Mouse (Mus musculus): ENCODE results near the gene Cib3. TPM values are rescaled to one million over a fixed set of nuclear protein-coding genes. Genes with fewer than 3 reads are reported as not detected.

The Cib3 gene
- total and polyA plus RNA-seq, 3 experiments, result not detected

GRCm38 (mm10) chr8:72215871-72216270, 3.2 kb upstream of the Cib3 start (continued):
- TF ChIP-seq BHLHE40 (IDR thresholded peaks at IDR 0.05; ENCODE audit: low read depth, low read length) (no peak; the same call in 1 of the 2 replicates), JUND (conservative IDR thresholded peaks at IDR 0.05; ENCODE audit: low read depth, low read length) (no peak), NRF1 (IDR thresholded peaks at IDR 0.05; ENCODE audit: low read depth, low read length) (0 out of 2 replicates have a peak, but pooled peaks have one; percentile 17), MAZ (IDR thresholded peaks at IDR 0.05; ENCODE audit: low read depth, low read length) (no peak), MAX (IDR thresholded peaks at IDR 0.05; ENCODE audit: low read length) (no peak), USF1 (IDR thresholded peaks at IDR 0.05; ENCODE audit: low read depth, low read length) (no peak)

GRCm38 (mm10) chr8:72215060-72215459, 2.4 kb upstream of the Cib3 start:
- H3K9me3 ChIP-seq (replicated peaks; ENCODE audit: low read length), result no peaks in the 10 kb centered on the region
- dilution Hi-C loops (cut with MboI; ENCODE audit: extremely low pct_ligation_motif_present, extremely low pct_unique_long_range_greater_than_20kb, low sequenced_read_pairs), result no loop called here
- no peak overlapping the region for H3K9ac ChIP-seq (ENCODE audit: insufficient read depth, low read depth)
- H3K4me2 ChIP-seq (ENCODE audit: insufficient read depth, low read depth, poor library complexity, severe bottlenecking), result no peak overlapping the region
- H3K36me3 ChIP-seq (replicated peaks in 1 of 2; ENCODE audit: control insufficient read depth in 1 of 2, insufficient read depth in 1 of 2, low read length in 1 of 2), result no peaks in the 10 kb centered on the region
- in situ Hi-C loops (cut with MboI; ENCODE audit: low pct_ligation_motif_present, low pct_unique_long_range_greater_than_20kb, low sequenced_read_pairs), result loop anchor here (5.0 kb wide), 1 partner anchor 38 kb away; no protein-coding TSS in a partner anchor
- no peaks in the 10 kb centered on the region for H3K27me3 ChIP-seq (replicated peaks)
- no peak overlapping the region for H3K4me3 ChIP-seq (replicated peaks in 1 of 3; ENCODE audit: low read depth in 2 of 3, low read length in 2 of 3, poor library complexity in 1 of 3)
- H3K79me2 ChIP-seq (replicated peaks; ENCODE audit: control insufficient read depth, extremely low read depth, insufficient read depth, poor library complexity, severe bottlenecking), result peaks cover 5% of the 10 kb centered on the region
- peaks cover 6 to 29% of the 10 kb centered on the region in 2 experiments; a peak in 3 of 4 replicates for H3K4me1 ChIP-seq (ENCODE audit: control insufficient read depth in 1 of 2, insufficient read depth in 2 of 2)
- no peak overlapping the region for H3K27ac ChIP-seq (ENCODE audit: insufficient read depth, low read depth)
- DNase-seq (ENCODE audit: extremely low read depth), result peak; percentile 60
- TF ChIP-seq CTCF (conservative IDR thresholded peaks at IDR 0.05 in 1 of 2, IDR thresholded peaks at IDR 0.05 in 1 of 2; ENCODE audit: low read depth in 2 of 2, low read length in 2 of 2) (peak; percentile 85 to 89), GABPA (IDR thresholded peaks at IDR 0.05; ENCODE audit: insufficient replicate concordance, low read depth, low read length) (no peak), MXI1 (IDR thresholded peaks at IDR 0.05; ENCODE audit: low read depth, low read length) (0 out of 2 replicates have a peak, but pooled peaks have one; percentile 9), ZC3H11A (IDR thresholded peaks at IDR 0.05; ENCODE audit: low read depth, low read length) (peak; percentile 53), ETS1 (conservative IDR thresholded peaks at IDR 0.05; ENCODE audit: low read depth, low read length) (no peak), MYC (IDR thresholded peaks at IDR 0.05; ENCODE audit: low read depth, low read length) (no peak), RAD21 (IDR thresholded peaks at IDR 0.05; ENCODE audit: low read depth, low read length) (peak; percentile 91), SMC3 (IDR thresholded peaks at IDR 0.05; ENCODE audit: low read depth, low read length) (peak; percentile 92), SIN3A (IDR thresholded peaks at IDR 0.05; ENCODE audit: low read length) (no peak)

- Histone ChIP-seq H3K4me1 (ENCODE audit: control insufficient read depth in 1 of 2, insufficient read depth in 2 of 2) (peaks cover 6 to 26% of the 10 kb centered on the region in 2 experiments; a peak in 3 of 4 replicates), H3K27me3 (replicated peaks) (no peaks in the 10 kb centered on the region), H3K4me3 (replicated peaks in 1 of 3; ENCODE audit: low read depth in 2 of 3, low read length in 2 of 3, poor library complexity in 1 of 3) (no peak within 1 kb of the TSS), H3K9me3 (replicated peaks; ENCODE audit: low read length) (no peaks in the 10 kb centered on the region), H3K36me3 (replicated peaks in 1 of 2; ENCODE audit: control insufficient read depth in 1 of 2, insufficient read depth in 1 of 2, low read length in 1 of 2) (no peaks in the 10 kb centered on the region), H3K79me2 (replicated peaks; ENCODE audit: control insufficient read depth, extremely low read depth, insufficient read depth, poor library complexity, severe bottlenecking) (no peaks in the 10 kb centered on the region), H3K4me2 (ENCODE audit: insufficient read depth, low read depth, poor library complexity, severe bottlenecking) (no peak within 1 kb of the TSS), H3K27ac (ENCODE audit: insufficient read depth, low read depth) (no peak within 1 kb of the TSS), H3K9ac (ENCODE audit: insufficient read depth, low read depth) (no peak within 1 kb of the TSS)
- DNase-seq (ENCODE audit: extremely low read depth), result no peak
- no peak for TF ChIP-seq MAZ (IDR thresholded peaks at IDR 0.05; ENCODE audit: low read depth, low read length)
- no peak for TF ChIP-seq MAX (IDR thresholded peaks at IDR 0.05; ENCODE audit: low read length)
- no peak for TF ChIP-seq KAT2A (IDR thresholded peaks at IDR 0.05; ENCODE audit: insufficient replicate concordance, low read length)
- no peak for TF ChIP-seq GABPA (IDR thresholded peaks at IDR 0.05; ENCODE audit: insufficient replicate concordance, low read depth, low read length)
- TF ChIP-seq NRF1 (IDR thresholded peaks at IDR 0.05; ENCODE audit: low read depth, low read length), result no peak
- no peak for TF ChIP-seq HCFC1 (IDR thresholded peaks at IDR 0.05; ENCODE audit: low read depth, low read length)
- TF ChIP-seq TBP (conservative IDR thresholded peaks at IDR 0.05; ENCODE audit: low read depth, low read length), result no peak
- no peak for TF ChIP-seq USF1 (IDR thresholded peaks at IDR 0.05; ENCODE audit: low read depth, low read length)
- TF ChIP-seq ZMIZ1 (IDR thresholded peaks at IDR 0.05; ENCODE audit: low read depth, low read length), result no peak
- TF ChIP-seq ZC3H11A (IDR thresholded peaks at IDR 0.05; ENCODE audit: low read depth, low read length), result no peak
- no peak for TF ChIP-seq USF2 (conservative IDR thresholded peaks at IDR 0.05; ENCODE audit: low read depth, low read length)
- TF ChIP-seq CHD2 (IDR thresholded peaks at IDR 0.05; ENCODE audit: low read length), result no peak
- no peak for TF ChIP-seq SIN3A (IDR thresholded peaks at IDR 0.05; ENCODE audit: low read length)
- TF ChIP-seq TCF12 (IDR thresholded peaks at IDR 0.05; ENCODE audit: low read depth, low read length), result no peak
- no peak for TF ChIP-seq JUND (conservative IDR thresholded peaks at IDR 0.05; ENCODE audit: low read depth, low read length)
- in situ Hi-C loops (cut with MboI; ENCODE audit: low pct_ligation_motif_present, low pct_unique_long_range_greater_than_20kb, low sequenced_read_pairs) (no loop called here), dilution Hi-C loops (cut with MboI; ENCODE audit: extremely low pct_ligation_motif_present, extremely low pct_unique_long_range_greater_than_20kb, low sequenced_read_pairs) (no loop called here)
These were observed 899 bp upstream of the Cib3 start, which contains the start of gene Gm11034 for GRCm38 (mm10) chr8:72213536-72213935. TSS of gene Gm11034 (minus strand) at chr8:72213636.

Data from CH12.LX (cell line).